Mouse (Mus musculus): Measurements from ENCODE around the gene Sacs. TPM values are rescaled to one million over a fixed set of nuclear protein-coding genes. Genes with fewer than 3 reads are reported as not detected.
"Not testable (repeated sequence)": the region's sequence is repeated elsewhere in the genome, so short reads cannot be mapped to it uniquely, and the experiment has no call there.

Gene Sacs
- polyA plus RNA-seq, 1 experiment from 2014 or later = 3.1 TPM

- Histone ChIP-seq H3K9ac (no peak overlapping the region), H3K9me3 (no peaks in the 10 kb centered on the region), H3K27me3 (replicated peaks) (no peaks in the 10 kb centered on the region), H3K4me2 (no peak overlapping the region), H3K27ac (replicated peaks) (no peak overlapping the region), H3K36me3 (no peaks in the 10 kb centered on the region), H3K4me3 (no peak overlapping the region), H3K4me1 (peaks cover 19% of the 10 kb centered on the region)
- ATAC-seq (ENCODE audit: extremely low read depth, insufficient number of reproducible peaks, low FRiP score, low TSS enrichment) = no peak
- 55% methylated on average over 7 of the region's 7 CpGs for WGBS
Measured at GRCm38 (mm10) chr14:61128961-61129507, 9.2 kb upstream of the Sacs start.

GRCm38 (mm10) chr14:61132556-61132955 lies 5.7 kb upstream of the Sacs start:
- H3K9ac ChIP-seq = no peak overlapping the region
- WGBS = 78% methylated on average over 1 of the region's 1 CpGs
- no peak overlapping the region for H3K27ac ChIP-seq (replicated peaks)
- no peak overlapping the region for H3K4me3 ChIP-seq
- H3K36me3 ChIP-seq = no peaks in the 10 kb centered on the region
- H3K4me1 ChIP-seq = peaks cover 7% of the 10 kb centered on the region
- H3K27me3 ChIP-seq (replicated peaks) = peaks cover 4% of the 10 kb centered on the region
- no peaks in the 10 kb centered on the region for H3K9me3 ChIP-seq
- H3K4me2 ChIP-seq = no peak overlapping the region
- ATAC-seq (ENCODE audit: extremely low read depth, insufficient number of reproducible peaks, low FRiP score, low TSS enrichment) = no peak

GRCm38 (mm10) chr14:61134381-61135030 lies 3.8 kb upstream of the Sacs start:
- H3K9me3 ChIP-seq = no peaks in the 10 kb centered on the region
- H3K4me2 ChIP-seq = no peak overlapping the region
- no peak overlapping the region for H3K27ac ChIP-seq (replicated peaks)
- ATAC-seq (ENCODE audit: extremely low read depth, insufficient number of reproducible peaks, low FRiP score, low TSS enrichment) = no peak
- no peak overlapping the region for H3K4me3 ChIP-seq
- peaks cover 9% of the 10 kb centered on the region for H3K27me3 ChIP-seq (replicated peaks)
- WGBS = 44% methylated on average over 5 of the region's 5 CpGs
- H3K9ac ChIP-seq = no peak overlapping the region
- peaks cover 3% of the 10 kb centered on the region for H3K4me1 ChIP-seq
- H3K36me3 ChIP-seq = no peaks in the 10 kb centered on the region

GRCm38 (mm10) chr14:61137410-61137809 lies 847 bp upstream of the Sacs start:
- peaks cover 8% of the 10 kb centered on the region for H3K4me1 ChIP-seq
- no peak overlapping the region for H3K4me2 ChIP-seq
- no peak for ATAC-seq (ENCODE audit: extremely low read depth, insufficient number of reproducible peaks, low FRiP score, low TSS enrichment)
- whole genome bisulfite sequencing = 65% methylated on average over 5 of the region's 5 CpGs
- no peak overlapping the region for H3K9ac ChIP-seq
- no peaks in the 10 kb centered on the region for H3K36me3 ChIP-seq
- H3K9me3 ChIP-seq = no peaks in the 10 kb centered on the region
- H3K27me3 ChIP-seq (replicated peaks) = peaks cover 13% of the 10 kb centered on the region
- no peak overlapping the region for H3K27ac ChIP-seq (replicated peaks)
- no peak overlapping the region for H3K4me3 ChIP-seq

GRCm38 (mm10) chr14:61138727-61139067 lies 440 bp downstream of the Sacs start:
- Histone ChIP-seq H3K4me2 (peak overlapping the region; percentile 74), H3K9me3 (no peaks in the 10 kb centered on the region), H3K27ac (replicated peaks) (no peak overlapping the region), H3K4me1 (peaks cover 8% of the 10 kb centered on the region), H3K36me3 (no peaks in the 10 kb centered on the region), H3K27me3 (replicated peaks) (peaks cover 16% of the 10 kb centered on the region), H3K9ac (peak overlapping the region; percentile 82), H3K4me3 (peak overlapping the region; percentile 62)
- no peak for ATAC-seq (ENCODE audit: extremely low read depth, insufficient number of reproducible peaks, low FRiP score, low TSS enrichment)
- WGBS = 22% methylated on average over 8 of the region's 8 CpGs

- Histone ChIP-seq H3K9me3 (no peaks in the 10 kb centered on the region), H3K4me2 (no peak overlapping the region), H3K9ac (no peak overlapping the region), H3K4me3 (no peak overlapping the region), H3K4me1 (peaks cover 8% of the 10 kb centered on the region), H3K36me3 (no peaks in the 10 kb centered on the region), H3K27ac (replicated peaks) (no peak overlapping the region), H3K27me3 (replicated peaks) (peaks cover 10% of the 10 kb centered on the region; the same call in 1 of the 2 replicates)
- 77% methylated on average over 8 of the region's 8 CpGs for WGBS
- ATAC-seq (ENCODE audit: extremely low read depth, insufficient number of reproducible peaks, low FRiP score, low TSS enrichment) = no peak
Measured at GRCm38 (mm10) chr14:61143358-61143757, 5.1 kb downstream of the Sacs start.

GRCm38 (mm10) chr14:61143869-61144268 lies 5.6 kb downstream of the Sacs start:
- Histone ChIP-seq H3K4me1 (peaks cover 6% of the 10 kb centered on the region; the same call in 1 of the 2 replicates), H3K4me2 (no peak overlapping the region), H3K9ac (no peak overlapping the region), H3K9me3 (no peaks in the 10 kb centered on the region), H3K27ac (replicated peaks) (no peak overlapping the region), H3K27me3 (replicated peaks) (peaks cover 10% of the 10 kb centered on the region; the same call in 1 of the 2 replicates), H3K4me3 (no peak overlapping the region), H3K36me3 (no peaks in the 10 kb centered on the region)
- 41% methylated on average over 11 of the region's 11 CpGs for WGBS
- no peak for ATAC-seq (ENCODE audit: extremely low read depth, insufficient number of reproducible peaks, low FRiP score, low TSS enrichment)

GRCm38 (mm10) chr14:61150416-61150815 lies 12.2 kb downstream of the Sacs start:
- not testable (repeated sequence) for H3K4me2 ChIP-seq; ATAC-seq (ENCODE audit: extremely low read depth, insufficient number of reproducible peaks, low FRiP score, low TSS enrichment); H3K36me3 ChIP-seq; H3K9ac ChIP-seq; H3K27me3 ChIP-seq (replicated peaks); H3K9me3 ChIP-seq; H3K27ac ChIP-seq (replicated peaks); H3K4me3 ChIP-seq
- WGBS = 88% methylated on average over 12 of the region's 13 CpGs
- H3K4me1 ChIP-seq = peaks cover 10% of the 10 kb centered on the region

- no peak for ATAC-seq (ENCODE audit: extremely low read depth, insufficient number of reproducible peaks, low FRiP score, low TSS enrichment)
- Histone ChIP-seq H3K9ac (no peak overlapping the region), H3K4me2 (no peak overlapping the region), H3K27ac (replicated peaks) (no peak overlapping the region), H3K36me3 (no peaks in the 10 kb centered on the region), H3K9me3 (no peaks in the 10 kb centered on the region), H3K4me3 (no peak overlapping the region), H3K27me3 (replicated peaks) (no peaks in the 10 kb centered on the region), H3K4me1 (peaks cover 22% of the 10 kb centered on the region)
- 81% methylated on average over 6 of the region's 6 CpGs for WGBS
Measured at GRCm38 (mm10) chr14:61154900-61155585, 16.8 kb downstream of the Sacs start.

GRCm38 (mm10) chr14:61155687-61156086 lies 17.4 kb downstream of the Sacs start:
- H3K27ac ChIP-seq (replicated peaks) = no peak overlapping the region
- ATAC-seq (ENCODE audit: extremely low read depth, insufficient number of reproducible peaks, low FRiP score, low TSS enrichment) = no peak

GRCm38 (mm10) chr14:61157426-61157825 lies 19.2 kb downstream of the Sacs start:
- WGBS = 77% methylated on average over 7 of the region's 7 CpGs
- peaks cover 44% of the 10 kb centered on the region for H3K4me1 ChIP-seq
- ATAC-seq (ENCODE audit: extremely low read depth, insufficient number of reproducible peaks, low FRiP score, low TSS enrichment); H3K4me2 ChIP-seq; H3K27me3 ChIP-seq (replicated peaks); H3K9me3 ChIP-seq; H3K36me3 ChIP-seq; H3K27ac ChIP-seq (replicated peaks); H3K9ac ChIP-seq; H3K4me3 ChIP-seq: not testable (repeated sequence)

More at GRCm38 (mm10) chr14:61155687-61156086, 17.4 kb downstream of the Sacs start:
- no peak overlapping the region for H3K4me2 ChIP-seq
- no peaks in the 10 kb centered on the region for H3K9me3 ChIP-seq
- no peak overlapping the region for H3K4me3 ChIP-seq
- no peak overlapping the region for H3K9ac ChIP-seq
- H3K27me3 ChIP-seq (replicated peaks) = no peaks in the 10 kb centered on the region
- H3K4me1 ChIP-seq = peaks cover 27% of the 10 kb centered on the region
- H3K36me3 ChIP-seq = no peaks in the 10 kb centered on the region

GRCm38 (mm10) chr14:61160920-61161319 lies 22.7 kb downstream of the Sacs start:
- no peak for ATAC-seq (ENCODE audit: extremely low read depth, insufficient number of reproducible peaks, low FRiP score, low TSS enrichment)
- 87% methylated on average over 1 of the region's 1 CpGs for WGBS
- Histone ChIP-seq H3K9me3 (no peaks in the 10 kb centered on the region), H3K27ac (replicated peaks) (peak overlapping the region; percentile 96), H3K4me3 (no peak overlapping the region), H3K4me2 (no peak overlapping the region), H3K27me3 (replicated peaks) (no peaks in the 10 kb centered on the region), H3K36me3 (no peaks in the 10 kb centered on the region), H3K9ac (no peak overlapping the region), H3K4me1 (peaks cover 41% of the 10 kb centered on the region)
